Mouse (Mus musculus): ENCODE data around the gene Trp53tg5. TPM values are rescaled to one million over a fixed set of nuclear protein-coding genes. Genes with fewer than 3 reads are reported as not detected.
A peak's percentile ranks its signal among the peaks of the same experiment; 100 is the strongest.

Trp53tg5 gene
- polyA plus RNA-seq, 1 experiment from 2014 or later = not detected

DNA sequence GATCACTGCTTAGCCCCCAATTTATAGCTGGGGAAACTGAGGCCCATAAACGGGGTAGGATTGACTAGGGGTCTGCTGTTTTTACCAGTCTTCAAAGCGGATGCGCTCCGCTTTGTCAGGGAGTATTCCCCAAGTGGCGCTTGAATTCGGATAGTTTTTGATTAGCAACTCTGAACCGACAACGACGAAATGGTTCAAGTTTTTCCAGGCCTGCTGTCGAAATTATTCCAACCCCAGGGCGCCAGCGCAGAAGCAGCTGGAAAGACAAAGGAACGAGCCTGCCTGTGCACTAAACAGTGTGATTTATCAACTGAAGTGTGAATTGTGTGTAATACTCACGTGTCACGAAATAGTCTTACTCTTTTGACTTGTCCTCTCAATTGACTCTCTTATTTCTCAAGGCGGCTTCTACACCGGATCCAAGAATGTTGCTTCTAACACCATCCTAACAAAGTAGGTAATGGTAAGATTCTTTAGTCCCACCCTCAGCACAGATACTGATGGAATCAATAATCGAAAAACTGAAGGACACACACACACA is 30.0 kb downstream of the Trp53tg5 start, which contains the start of gene Sdc4:
Gene Sdc4 (minus strand): TSS at position 428 of the 541 bp plus-strand sequence.
- H3K9ac ChIP-seq (ENCODE audit: low read depth, low read length) = peak within 1 kb of the TSS; percentile 76
- ATAC-seq = no peak
- TF ChIP-seq CTCF (IDR thresholded peaks at IDR 0.05; ENCODE audit: low read depth) = no peak
- H3K36me3 ChIP-seq (ENCODE audit: control insufficient read depth, insufficient read depth) = no peaks in the 10 kb centered on the region
- H3K4me1 ChIP-seq (replicated peaks; ENCODE audit: control insufficient read depth, insufficient read depth, low read length) = peaks cover 3% of the 10 kb centered on the region; the same call in 1 of the 2 replicates
- WGBS = 14% methylated on average over 18 of the region's 18 CpGs
- H3K9me3 ChIP-seq (ENCODE audit: control insufficient read depth) = no peaks in the 10 kb centered on the region
- peak within 1 kb of the TSS; percentile 89 for H3K4me2 ChIP-seq (replicated peaks; ENCODE audit: low read depth)
- H3K27me3 ChIP-seq (replicated peaks; ENCODE audit: control insufficient read depth, insufficient read depth, low read length) = no peaks in the 10 kb centered on the region
- H3K4me3 ChIP-seq (ENCODE audit: low read depth, low read length) = peak within 1 kb of the TSS; percentile 73
- H3K27ac ChIP-seq (ENCODE audit: low read depth, low read length) = peak within 1 kb of the TSS; percentile 71

GRCm38 (mm10) chr2:164443051-164443437 is 30.5 kb downstream of the Trp53tg5 start:
- peak; percentile 90 for ATAC-seq
- TF ChIP-seq CTCF (IDR thresholded peaks at IDR 0.05; ENCODE audit: low read depth) = peak; percentile 56
- Histone ChIP-seq H3K9ac (ENCODE audit: low read depth, low read length) (peak overlapping the region; percentile 76), H3K36me3 (ENCODE audit: control insufficient read depth, insufficient read depth) (no peaks in the 10 kb centered on the region), H3K4me2 (replicated peaks; ENCODE audit: low read depth) (peak overlapping the region; percentile 89), H3K4me3 (ENCODE audit: low read depth, low read length) (peak overlapping the region; percentile 73), H3K9me3 (ENCODE audit: control insufficient read depth) (no peaks in the 10 kb centered on the region), H3K4me1 (replicated peaks; ENCODE audit: control insufficient read depth, insufficient read depth, low read length) (peaks cover 3% of the 10 kb centered on the region; the same call in 1 of the 2 replicates), H3K27ac (ENCODE audit: low read depth, low read length) (peak overlapping the region; percentile 71), H3K27me3 (replicated peaks; ENCODE audit: control insufficient read depth, insufficient read depth, low read length) (no peaks in the 10 kb centered on the region)
- WGBS = 0% methylated on average over 24 of the region's 26 CpGs

DNA sequence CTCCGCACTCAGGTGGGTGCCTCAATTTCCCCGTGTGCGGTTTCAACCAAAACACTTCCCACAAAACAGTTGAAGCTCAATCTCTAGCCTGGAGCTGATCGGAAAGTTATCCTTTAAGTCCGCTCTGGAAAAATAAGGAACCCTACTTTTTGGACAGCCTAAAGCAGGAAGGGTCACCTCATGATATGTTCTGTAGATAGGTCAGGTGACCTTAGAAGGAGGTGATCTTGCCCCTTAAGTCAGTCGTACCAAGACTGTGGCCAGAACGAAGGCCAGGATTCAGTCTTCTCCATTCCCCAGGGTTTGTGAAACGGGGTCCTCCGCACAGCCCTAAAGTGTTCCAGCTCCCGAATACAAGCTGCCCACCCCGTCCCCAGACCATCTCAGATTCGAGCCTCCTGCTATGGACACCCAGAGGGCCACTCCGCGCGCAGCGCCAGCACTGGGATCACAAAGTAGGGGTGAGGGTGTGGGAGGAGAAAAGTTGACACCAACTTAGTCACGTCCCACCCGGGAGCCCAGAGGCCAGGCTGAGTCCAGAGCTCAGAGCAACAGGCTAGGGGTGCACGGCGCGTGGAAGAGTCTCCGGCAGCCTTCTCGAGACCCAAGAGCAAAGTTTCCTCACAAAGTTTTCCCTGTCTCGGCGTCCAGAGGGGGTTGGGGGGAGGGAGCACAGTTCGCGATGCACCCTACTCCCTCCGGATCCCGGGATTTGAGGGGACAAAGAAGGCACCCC is 31.0 kb downstream of the Trp53tg5 start:
- peak; percentile 39 for ATAC-seq
- peaks cover 3% of the 10 kb centered on the region; the same call in 1 of the 2 replicates for H3K4me1 ChIP-seq (replicated peaks; ENCODE audit: control insufficient read depth, insufficient read depth, low read length)
- no peaks in the 10 kb centered on the region for H3K27me3 ChIP-seq (replicated peaks; ENCODE audit: control insufficient read depth, insufficient read depth, low read length)
- H3K4me3 ChIP-seq (ENCODE audit: low read depth, low read length) = peak overlapping the region; percentile 73
- H3K9me3 ChIP-seq (ENCODE audit: control insufficient read depth) = no peaks in the 10 kb centered on the region
- no peaks in the 10 kb centered on the region for H3K36me3 ChIP-seq (ENCODE audit: control insufficient read depth, insufficient read depth)
- TF ChIP-seq CTCF (IDR thresholded peaks at IDR 0.05; ENCODE audit: low read depth) = no peak
- H3K4me2 ChIP-seq (replicated peaks; ENCODE audit: low read depth) = peak overlapping the region; percentile 89
- H3K9ac ChIP-seq (ENCODE audit: low read depth, low read length) = peak overlapping the region; percentile 76
- peak overlapping the region; percentile 71 for H3K27ac ChIP-seq (ENCODE audit: low read depth, low read length)
- 2% methylated on average over 29 of the region's 29 CpGs for WGBS

- no peak for ATAC-seq
- TF ChIP-seq CTCF (IDR thresholded peaks at IDR 0.05; ENCODE audit: low read depth) = no peak
- Histone ChIP-seq H3K36me3 (ENCODE audit: control insufficient read depth, insufficient read depth) (no peaks in the 10 kb centered on the region), H3K9me3 (ENCODE audit: control insufficient read depth) (no peaks in the 10 kb centered on the region), H3K27ac (ENCODE audit: low read depth, low read length) (peak overlapping the region; percentile 71), H3K9ac (ENCODE audit: low read depth, low read length) (peak overlapping the region; percentile 76), H3K27me3 (replicated peaks; ENCODE audit: control insufficient read depth, insufficient read depth, low read length) (no peaks in the 10 kb centered on the region), H3K4me3 (ENCODE audit: low read depth, low read length) (peak overlapping the region; percentile 73), H3K4me2 (replicated peaks; ENCODE audit: low read depth) (peak overlapping the region; percentile 89), H3K4me1 (replicated peaks; ENCODE audit: control insufficient read depth, insufficient read depth, low read length) (peaks cover 3% of the 10 kb centered on the region; the same call in 1 of the 2 replicates)
- WGBS = 8% methylated on average over 7 of the region's 7 CpGs
Observed at GRCm38 (mm10) chr2:164441731-164442130, 31.8 kb downstream of the Trp53tg5 start.

DNA sequence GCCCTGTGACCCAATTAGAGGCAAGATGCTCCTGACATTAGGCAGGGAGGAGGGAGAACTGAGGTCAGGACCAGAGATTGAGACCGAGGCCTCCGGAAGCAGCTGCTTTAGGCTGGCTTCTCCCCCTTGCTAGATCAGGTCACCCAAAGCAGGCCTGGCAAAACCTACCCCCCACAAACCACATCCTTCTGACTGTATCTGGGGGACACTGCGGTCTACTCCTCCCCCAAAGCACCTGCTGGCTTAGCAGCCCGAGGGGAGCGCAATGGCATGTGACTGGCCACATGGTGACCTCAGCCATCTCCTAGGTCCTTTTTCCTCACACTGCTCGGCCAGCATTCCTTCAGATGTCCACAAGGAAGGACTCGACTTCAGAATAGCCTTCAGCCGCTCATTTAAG is 32.4 kb downstream of the Trp53tg5 start:
- H3K4me1 ChIP-seq (replicated peaks; ENCODE audit: control insufficient read depth, insufficient read depth, low read length) = peaks cover 3% of the 10 kb centered on the region; the same call in 1 of the 2 replicates
- 29% methylated on average over 8 of the region's 8 CpGs for WGBS
- no peaks in the 10 kb centered on the region for H3K9me3 ChIP-seq (ENCODE audit: control insufficient read depth)
- peak overlapping the region; percentile 76; the same call in 1 of the 2 replicates for H3K9ac ChIP-seq (ENCODE audit: low read depth, low read length)
- no peaks in the 10 kb centered on the region for H3K36me3 ChIP-seq (ENCODE audit: control insufficient read depth, insufficient read depth)
- TF ChIP-seq CTCF (IDR thresholded peaks at IDR 0.05; ENCODE audit: low read depth) = no peak
- H3K27ac ChIP-seq (ENCODE audit: low read depth, low read length) = peak overlapping the region; percentile 42; the same call in 1 of the 2 replicates
- peak overlapping the region; percentile 89 for H3K4me2 ChIP-seq (replicated peaks; ENCODE audit: low read depth)
- H3K4me3 ChIP-seq (ENCODE audit: low read depth, low read length) = peak overlapping the region; percentile 73
- no peaks in the 10 kb centered on the region for H3K27me3 ChIP-seq (replicated peaks; ENCODE audit: control insufficient read depth, insufficient read depth, low read length)
- ATAC-seq = no peak

DNA sequence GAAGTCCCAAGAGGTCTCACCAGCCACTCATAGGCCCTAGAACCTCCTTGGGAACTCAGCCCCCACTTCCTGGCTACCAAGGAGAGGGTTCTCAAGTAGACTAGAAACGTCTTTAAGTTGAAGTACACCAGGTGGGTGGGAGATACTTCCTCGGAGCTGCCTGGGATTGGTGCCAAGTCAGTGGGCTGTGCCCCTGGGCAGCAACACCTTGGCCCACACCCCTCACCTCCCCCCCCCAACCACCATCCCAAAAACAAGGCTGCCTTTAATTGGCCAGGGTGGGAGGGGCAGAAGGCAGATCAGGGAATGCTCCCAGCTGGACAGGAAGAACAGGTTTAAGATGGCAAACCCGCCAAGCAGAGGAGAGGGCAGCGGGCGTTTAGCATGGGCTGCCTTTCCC is 33.2 kb downstream of the Trp53tg5 start:
- H3K9me3 ChIP-seq (ENCODE audit: control insufficient read depth) = no peaks in the 10 kb centered on the region
- WGBS = 30% methylated on average over 5 of the region's 5 CpGs
- H3K27ac ChIP-seq (ENCODE audit: low read depth, low read length) = no peak overlapping the region
- H3K4me3 ChIP-seq (ENCODE audit: low read depth, low read length) = peak overlapping the region; percentile 73
- no peak for TF ChIP-seq CTCF (IDR thresholded peaks at IDR 0.05; ENCODE audit: low read depth)
- peaks cover 8% of the 10 kb centered on the region; the same call in 1 of the 2 replicates for H3K4me1 ChIP-seq (replicated peaks; ENCODE audit: control insufficient read depth, insufficient read depth, low read length)
- H3K27me3 ChIP-seq (replicated peaks; ENCODE audit: control insufficient read depth, insufficient read depth, low read length) = no peaks in the 10 kb centered on the region
- no peaks in the 10 kb centered on the region for H3K36me3 ChIP-seq (ENCODE audit: control insufficient read depth, insufficient read depth)
- ATAC-seq = no peak
- peak overlapping the region; percentile 89 for H3K4me2 ChIP-seq (replicated peaks; ENCODE audit: low read depth)
- H3K9ac ChIP-seq (ENCODE audit: low read depth, low read length) = no peak overlapping the region

Data from intestine, postnatal 0 days (tissue).